Mouse (Mus musculus) right cerebral cortex, adult 18-20 months (tissue): ENCODE results near the gene Rpl13a.
"Not testable (repeated sequence)": the region's sequence is repeated elsewhere in the genome, so short reads cannot be mapped to it uniquely, and the experiment has no call there.

Experiments
- DNase-seq: peaks from one replicate; pipeline ENCODE4 v3.0.0; 2022; ENCODE audit warnings: mixed read lengths

Gene Rpl13a

DNA sequence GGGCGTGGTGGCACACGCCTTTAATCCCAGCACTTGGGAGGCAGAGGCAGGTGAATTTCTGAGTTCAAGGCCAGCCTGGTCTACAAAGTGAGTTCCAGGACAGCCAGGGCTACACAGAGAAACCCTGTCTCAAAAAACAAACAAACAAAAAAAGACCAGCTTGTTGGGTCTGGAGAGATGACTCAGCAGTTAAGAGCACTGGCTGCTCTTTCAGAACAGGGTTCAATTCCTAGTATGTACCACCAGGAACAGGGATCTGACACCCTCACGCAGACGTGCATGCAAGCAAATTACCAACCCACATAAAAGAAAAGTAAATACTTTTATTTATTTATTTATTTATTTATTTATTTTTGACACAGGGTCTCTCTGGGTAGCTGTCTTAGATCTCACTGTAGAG, 18.5 kb downstream of the Rpl13a start:
- not testable (repeated sequence) for DNase-seq

DNA sequence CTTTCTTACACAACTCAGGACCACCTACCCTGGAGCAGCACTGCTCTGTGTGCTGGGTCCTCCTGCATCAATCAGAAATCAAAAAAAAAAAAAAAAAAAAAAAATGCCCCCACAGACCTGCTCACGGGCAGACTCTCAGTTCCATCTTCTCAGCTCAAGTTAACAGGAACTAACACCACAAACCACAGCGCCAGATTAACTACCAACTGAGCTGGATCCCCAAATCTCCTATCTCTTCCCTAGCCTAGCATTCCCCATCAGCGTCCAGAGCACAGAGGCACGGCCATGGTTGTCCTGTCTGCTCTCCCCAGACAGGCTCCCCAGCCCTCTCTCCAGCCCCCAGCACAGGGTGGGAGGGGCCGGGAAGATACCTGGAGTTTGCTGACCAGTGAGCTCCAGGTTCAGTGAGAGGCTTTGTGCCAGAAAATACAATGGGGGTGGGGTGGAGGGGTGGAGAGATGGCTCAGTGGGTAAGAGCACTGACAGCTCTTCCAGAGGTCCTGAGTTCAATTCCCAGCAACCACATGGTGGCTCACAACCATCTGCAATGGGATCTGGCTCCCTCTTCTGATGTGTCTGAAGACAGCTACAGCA, 21.4 kb downstream of the Rpl13a start:
- DNase-seq = no peak

DNA sequence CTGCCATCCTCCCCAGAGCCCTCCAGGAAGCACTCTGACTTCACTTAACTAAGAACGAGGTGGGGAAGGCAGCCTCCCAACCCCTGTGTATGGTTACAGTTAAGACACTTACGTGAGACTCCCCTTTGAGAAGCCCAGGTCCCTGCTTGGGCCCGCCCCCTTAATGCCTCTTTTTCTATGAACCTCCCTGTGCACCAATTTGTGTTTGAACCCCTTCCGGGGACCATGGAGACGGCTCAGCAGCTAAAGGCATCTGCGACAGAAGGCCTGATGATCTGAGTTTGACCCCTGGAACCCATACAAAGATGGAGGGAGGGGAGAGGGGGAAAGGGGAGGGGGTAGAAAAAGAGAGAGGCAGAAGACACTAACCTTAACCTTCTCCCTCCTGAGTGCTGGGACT, 22.1 kb downstream of the Rpl13a start:
- DNase-seq = no peak

DNA sequence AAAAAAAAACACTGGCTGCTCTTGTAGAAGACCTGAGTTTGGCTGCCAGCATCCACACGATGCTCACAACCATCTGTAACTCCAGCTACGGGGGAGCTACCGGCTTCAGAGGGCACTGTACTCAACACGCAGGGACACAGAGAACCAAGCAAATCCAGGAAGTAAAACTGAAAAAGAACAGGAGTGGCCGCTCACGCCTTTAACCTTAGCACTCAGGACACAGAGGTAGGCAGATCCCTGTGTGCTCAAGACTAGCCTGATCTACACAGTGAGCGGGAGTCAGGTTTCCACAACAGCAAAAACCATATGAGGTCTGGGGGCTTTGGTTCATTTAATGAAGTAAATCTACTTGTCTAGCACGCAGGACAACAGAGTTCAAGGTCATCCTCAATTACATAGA, 23.1 kb downstream of the Rpl13a start:
- no peak for DNase-seq

DNA sequence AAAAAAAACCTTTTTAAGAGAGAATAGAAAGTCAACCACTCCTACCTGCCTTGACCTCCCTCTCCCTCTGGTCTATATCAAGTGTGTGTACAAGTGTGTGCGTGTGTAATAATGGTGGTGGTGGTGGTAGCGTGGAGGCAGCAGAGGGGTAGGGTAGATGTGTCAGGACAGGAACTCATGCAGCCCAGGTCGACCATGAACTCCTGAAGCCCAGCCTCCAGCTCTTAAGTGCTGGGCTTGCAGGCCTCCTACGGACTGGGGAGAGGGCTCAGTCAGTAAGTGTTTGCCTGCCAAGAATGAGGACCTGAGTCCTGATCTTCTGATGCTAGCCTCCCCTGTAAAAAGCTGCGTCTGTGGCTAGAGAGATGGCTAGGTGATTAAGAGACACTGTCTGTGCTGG, 23.6 kb downstream of the Rpl13a start:
- DNase-seq = no peak

DNA sequence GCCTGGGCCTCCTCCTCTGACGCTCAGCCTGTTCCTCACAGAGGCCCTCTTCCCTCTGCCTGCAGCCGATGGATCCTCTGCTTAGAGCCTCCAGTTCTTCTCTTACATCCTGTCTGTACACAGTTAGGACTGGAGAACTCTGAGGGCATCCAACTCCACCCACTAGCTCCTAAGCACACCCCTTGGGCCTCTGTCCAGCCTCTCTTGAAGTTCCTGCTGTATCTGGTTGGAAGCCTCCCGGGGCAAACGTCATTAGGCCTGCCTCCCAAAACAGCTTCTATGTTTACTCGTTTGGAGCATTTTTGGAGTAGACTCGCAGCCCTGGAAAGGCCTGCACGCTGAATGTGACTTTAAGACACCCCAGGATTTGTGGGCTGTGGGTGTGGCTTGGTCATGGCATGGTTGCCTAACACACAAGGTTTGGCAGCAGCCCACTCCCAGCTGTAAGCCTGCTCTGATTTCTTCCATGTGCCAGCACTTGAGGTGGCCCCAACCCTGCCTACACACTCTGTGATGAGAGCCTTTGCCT, 24.8 kb downstream of the Rpl13a start, which contains the start of gene Fcgrt:
TSS of gene Fcgrt (minus strand) at position 200 of the 529 bp plus-strand sequence.
- DNase-seq = peak; percentile 39

DNA sequence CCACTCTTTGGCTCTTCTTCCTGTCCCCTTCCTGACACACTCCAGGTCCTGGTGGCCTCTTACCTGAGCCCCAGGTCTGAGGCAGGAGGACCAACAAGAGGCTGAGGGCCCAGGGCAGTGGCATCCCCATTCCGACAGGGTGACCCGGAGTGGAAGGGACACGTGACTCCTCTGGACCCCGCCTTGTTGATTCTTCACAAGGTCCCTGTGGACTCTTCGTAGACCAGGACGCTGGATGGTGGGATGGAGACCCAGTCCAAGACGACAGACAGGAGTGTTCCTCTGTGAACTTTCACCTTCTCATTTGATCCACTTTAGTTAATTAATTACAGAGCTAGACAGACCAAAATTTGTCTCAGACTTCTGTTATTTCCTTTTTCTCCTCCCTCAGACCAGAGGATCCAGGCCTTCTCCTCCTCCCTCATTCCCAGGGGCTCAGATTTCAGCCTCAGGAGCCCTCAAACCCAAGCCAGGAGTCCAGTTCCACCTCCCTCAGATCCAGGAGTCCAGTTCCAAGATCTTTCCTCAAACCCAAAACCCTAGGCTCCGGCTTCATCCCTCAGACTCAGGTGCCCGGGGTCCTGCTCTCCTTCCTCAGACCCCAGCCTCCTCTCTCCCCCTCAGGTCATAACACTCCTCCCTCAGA, 25.5 kb downstream of the Rpl13a start:
- DNase-seq = no peak

DNA sequence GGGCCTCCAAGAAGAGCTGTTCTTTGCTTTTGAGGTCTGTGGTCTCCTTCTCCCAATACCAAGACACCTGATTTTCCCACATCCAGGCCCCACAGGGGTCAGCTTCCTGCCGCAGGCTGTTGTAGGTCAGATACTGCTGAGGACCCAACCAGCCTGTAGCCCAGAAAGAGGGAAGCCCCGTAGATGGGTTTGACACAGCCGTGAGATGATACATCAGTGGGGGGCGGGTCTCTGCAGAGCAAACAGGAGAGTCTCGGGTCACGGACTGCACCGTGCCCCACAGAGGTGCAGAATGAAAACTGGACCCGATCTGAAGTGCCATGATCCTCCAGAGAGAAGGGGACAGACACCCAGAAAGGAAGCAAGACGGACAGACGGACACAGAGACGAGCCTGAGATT, 26.1 kb downstream of the Rpl13a start:
- no peak for DNase-seq

DNA sequence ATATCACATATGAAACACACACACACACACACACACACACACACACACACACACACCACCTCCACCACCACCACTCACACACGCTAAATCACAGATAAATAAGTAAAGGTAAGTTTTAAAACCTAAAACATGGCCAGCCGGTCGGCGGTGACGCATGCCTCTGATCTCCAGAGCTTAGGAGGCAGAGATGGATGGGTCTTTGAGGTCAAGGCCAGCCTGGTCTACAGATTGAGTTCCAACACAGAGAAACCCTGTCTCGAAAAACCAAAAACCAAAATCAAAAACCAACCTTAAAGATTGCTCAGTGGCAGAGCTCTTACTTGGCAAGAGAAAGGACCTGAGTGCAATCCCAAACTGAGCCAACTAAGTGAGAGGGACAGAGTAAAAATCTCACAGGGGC, 28.5 kb downstream of the Rpl13a start:
- DNase-seq = no peak

DNA sequence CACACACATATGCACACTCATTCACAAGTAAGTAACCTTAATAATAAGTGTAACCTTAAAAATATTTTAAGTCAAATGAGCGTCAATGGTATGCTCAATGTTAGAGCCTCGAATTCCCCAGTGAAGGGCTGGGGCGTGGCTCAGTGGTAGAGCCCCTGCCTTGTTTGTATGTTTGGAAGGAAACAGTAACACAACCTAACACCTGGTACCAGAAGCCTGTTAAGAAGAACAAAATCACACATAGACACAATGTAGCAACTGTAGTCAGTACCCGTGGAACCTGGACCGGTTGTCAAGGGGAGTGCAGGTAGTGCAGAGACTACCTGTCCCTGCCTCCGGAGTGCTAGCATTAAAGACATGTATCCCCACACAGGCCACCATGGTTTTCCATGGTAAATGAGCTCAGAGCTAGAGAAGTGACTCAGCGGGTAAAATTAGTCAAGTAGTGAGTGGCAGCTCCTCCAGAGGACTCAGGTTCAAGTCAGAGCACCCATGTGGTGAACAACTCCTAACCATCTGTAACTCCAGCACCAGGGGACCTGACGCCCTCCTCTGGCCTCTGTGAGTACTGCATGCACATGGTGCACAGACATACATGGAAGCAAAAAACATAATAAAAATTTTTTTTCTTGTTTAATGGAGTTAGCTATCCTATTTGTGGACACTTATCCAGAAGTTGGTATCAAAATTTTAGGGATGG, 29.9 kb downstream of the Rpl13a start:
- no peak for DNase-seq

DNA sequence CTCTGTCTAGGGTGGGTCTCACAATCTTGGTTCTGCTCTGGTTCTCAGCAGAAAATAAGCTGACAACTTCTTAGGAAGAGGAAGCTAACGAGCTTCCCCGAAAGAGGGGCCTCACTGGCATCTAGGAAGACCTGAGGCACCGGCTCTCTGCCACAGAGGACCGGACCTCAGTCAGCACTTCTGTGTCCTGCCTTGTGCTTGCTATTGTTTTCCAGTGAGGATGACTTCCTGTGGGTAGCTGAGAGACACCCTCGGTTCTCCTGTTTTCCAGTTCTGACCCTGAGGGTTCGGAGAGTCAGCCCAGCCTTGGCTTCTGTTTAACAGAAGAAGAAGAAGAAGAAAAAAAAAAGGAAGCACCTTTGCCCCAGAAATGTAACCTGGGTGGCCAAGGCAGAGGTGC, 31.1 kb downstream of the Rpl13a start:
- DNase-seq = no peak

DNA sequence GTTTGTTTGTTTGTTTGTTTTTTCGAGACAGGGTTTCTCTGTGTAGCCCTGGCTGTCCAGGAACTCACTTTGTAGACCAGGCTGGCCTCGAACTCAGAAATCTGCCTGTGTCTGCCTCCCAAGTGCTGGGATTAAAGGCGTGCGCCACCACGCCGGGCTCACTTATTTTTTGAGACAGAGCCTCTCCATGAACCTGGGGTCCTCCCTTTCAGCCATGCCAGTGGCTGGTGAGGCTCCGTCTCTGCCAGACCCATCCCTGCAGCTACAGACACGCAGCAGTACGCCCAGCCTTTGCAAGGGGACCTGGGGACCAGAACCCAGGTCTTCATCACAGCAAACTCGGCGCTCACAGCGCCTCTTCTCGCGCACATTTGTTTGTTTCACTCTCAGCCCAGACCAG, 32.6 kb downstream of the Rpl13a start:
- DNase-seq = not testable (repeated sequence)

DNA sequence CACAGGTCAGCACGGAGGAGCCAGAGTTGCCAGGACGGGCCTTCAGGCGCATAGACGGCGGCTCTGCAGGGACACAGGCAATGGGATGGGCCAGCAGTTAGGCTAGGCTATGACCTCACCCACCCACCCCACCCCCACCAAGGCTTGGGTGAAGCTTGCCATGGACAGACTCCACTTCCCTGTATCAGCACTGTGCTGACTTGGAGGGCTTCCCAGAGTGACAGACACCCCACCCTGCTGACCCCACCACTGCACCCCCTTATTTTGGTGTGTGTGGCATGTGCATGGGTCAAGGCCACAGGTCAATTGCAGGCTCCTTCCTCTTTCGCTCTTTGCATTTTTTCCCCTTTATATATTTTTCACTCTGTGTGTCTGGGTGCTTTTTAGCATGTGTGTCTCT, 33.2 kb downstream of the Rpl13a start:
- no peak for DNase-seq

DNA sequence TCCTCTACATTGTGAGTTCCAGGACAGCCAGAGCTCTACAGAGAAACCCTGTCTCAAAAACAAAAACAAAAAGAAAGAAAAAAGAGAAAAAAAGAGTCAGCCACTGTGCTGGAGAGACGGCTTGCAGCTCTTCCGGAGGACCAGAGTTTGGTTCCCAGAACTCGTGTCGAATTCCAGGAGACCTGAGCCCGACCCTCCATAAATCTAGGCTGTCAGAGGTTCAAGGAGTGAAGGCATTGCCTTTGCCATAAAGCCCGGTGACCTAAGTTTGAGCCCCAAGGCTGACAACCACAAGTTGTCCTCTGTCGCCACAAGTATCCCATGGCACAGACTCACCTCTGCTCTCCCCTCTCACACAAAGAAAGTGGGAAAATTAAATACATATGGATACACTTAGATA, 34.4 kb downstream of the Rpl13a start:
- no peak for DNase-seq

DNA sequence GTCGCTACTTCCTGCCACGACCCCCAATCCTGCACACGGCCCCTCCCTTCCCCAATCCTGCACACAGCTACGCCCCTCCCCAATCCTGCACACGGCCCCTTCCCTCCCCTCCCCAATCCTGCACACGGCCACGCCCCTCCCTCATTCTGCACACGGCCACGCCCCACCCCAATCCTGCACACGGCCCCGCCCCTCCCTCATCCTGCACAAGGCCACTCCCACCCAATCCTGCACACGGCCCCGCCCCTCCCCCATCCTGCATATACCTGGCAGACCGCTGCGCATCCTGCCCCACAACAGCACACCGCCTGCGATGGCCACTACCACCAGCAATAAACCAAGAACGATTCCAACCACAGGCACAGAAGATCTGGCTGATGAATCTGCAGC, 35.0 kb downstream of the Rpl13a start:
- DNase-seq = no peak

DNA sequence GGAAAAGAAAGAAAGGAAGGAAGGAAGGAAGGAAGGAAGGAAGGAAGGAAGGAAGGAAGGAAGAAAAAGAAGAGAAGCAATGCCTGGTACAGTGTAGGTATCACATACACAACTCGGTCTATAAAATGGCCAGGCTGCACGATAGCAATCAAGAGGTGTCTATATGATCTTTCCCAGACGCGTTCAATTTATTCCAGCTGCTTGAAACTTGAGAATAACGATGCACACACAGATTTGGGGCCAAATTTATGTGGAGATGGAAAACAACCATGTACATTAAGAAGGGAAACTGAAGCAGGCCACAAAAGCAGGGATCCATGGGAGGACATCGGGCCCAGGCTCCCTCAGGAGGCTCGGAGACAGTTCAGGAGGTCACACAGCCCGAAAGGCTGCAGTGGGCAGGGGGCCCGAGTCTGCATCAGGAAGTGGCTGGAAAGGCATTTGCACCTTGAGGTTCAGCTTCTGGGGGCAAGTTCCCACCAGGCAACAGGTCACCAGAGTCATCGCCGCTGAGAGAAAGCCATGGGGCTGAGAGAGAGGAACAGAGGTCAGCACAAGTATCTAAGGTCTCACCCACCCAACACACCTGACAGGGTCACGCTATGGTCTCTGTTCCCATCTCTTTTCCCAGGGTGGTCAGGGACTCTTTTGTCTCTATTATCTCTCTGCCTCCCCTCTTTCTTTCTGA, 35.6 kb downstream of the Rpl13a start:
- no peak for DNase-seq

DNA sequence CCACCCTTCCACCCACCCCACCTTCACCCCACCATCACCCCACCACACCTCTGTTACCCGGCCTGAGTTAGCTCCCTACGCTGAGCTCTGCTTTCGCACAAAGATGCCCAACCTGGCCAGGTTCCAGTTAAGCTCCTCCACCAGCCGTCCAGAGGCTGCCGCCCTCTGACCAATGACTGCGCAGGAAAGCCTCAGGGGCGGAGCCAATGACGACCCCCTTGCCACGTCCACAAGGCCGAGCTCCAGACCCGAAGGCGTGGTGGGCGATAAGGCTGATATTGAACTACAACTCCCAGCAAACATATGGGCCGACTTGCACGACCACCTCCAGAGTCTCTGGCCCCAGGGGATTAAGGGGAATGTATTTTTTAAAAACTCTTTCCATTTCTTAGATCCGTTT, 36.5 kb downstream of the Rpl13a start, which contains the start of gene Rcn3:
TSS of gene Rcn3 (minus strand) at position 174 of the 400 bp plus-strand sequence.
- no peak for DNase-seq

DNA sequence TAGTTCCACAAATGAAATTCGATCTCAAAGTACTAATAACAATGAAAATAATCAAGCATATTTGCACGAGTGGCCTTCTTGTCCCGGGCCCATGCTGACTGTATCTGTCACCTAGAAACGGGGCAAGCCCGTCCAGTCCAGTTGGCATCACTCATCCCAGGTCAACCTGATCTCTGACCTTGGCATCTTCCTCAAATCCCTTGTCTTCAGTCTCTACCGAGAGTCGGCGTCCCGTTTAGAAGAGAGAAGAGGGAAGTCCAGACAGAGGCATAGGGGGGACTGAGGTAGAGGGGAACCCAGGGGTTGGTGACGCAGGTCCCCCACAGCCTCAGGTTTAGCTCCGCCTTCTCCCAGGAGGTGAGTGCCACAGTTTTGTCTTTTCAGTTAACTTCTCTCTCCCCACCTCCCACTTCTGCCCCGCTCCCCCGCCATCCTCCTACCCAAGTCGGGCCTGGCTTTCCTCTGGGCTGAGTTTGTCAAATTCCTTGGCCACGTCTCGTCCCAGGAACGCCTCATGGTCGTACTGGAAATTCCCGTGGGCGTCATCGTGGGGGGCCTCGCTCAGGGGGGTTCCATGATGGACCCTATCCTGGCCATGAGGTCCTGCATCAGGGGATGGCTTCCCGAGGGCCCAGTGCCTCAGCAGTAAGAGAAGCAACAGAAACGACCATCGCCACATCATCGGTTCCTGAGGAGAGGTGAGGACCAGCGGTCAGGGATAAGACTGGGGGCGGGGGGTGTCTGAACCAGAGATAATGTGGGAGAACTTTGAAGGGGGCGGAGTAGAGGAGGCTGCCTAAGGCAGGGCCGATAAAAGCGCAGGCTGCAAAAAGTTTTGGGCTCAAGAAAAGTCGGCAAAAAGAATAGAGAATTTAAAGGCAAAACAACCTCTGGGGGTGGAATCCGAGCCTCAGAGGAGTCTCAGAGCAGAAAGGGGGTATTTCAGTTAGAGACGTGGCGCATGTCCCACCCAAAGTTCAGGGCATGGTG, 37.3 kb downstream of the Rpl13a start:
- no peak for DNase-seq

DNA sequence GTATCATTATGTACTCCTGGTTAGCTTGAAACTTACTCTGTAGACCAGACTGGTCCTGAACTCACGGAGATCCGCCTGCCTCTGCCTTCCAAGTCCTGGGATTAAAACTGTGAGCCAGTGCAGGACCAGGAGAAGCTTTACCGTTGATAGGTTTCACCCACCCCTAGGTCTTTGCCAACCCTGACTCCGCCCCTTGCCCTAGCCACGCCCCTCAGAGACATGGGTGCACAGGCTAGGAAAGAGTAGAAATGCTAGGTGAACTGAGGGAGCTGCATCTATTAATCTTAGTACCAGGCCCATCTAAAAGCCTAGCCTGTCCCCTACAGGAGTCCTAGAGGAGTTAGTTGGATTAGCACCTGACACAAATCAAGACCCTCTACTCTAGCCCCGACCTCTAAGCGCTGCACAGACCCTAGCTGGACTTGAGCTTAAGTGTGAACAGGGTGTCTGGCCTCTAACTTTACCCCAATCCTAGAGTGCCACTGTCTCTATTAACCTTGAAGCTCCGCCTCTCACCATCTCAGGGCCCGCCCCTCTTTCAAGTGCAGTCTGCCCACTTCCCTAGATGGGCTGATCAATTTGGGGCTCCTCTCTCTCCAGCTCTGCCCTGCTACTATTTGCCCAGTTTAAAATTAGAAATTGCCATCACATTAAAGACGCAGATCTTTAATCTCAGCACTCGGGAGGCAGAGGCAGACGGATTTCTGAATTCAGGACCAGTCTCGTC, 38.1 kb downstream of the Rpl13a start:
- no peak for DNase-seq

DNA sequence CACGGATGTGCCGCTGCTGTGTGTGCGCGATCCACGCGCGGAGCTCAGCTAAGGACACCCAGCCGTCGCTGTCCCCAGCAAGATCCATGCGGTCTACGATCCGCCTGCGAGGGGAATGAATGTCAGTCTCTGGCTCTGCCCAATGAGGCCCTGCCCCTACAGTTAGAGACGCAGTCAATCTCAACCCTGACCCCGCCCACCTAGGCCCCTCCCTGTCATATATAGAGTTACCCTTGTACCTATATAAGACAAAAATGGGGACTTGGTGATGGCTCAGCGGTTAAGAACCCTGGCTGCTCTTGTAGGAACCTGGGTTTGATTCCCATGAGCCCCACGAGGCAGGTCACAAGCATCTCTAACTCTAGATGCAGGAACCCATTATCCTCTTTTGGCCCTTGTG, 40.0 kb downstream of the Rpl13a start:
- DNase-seq = no peak

DNA sequence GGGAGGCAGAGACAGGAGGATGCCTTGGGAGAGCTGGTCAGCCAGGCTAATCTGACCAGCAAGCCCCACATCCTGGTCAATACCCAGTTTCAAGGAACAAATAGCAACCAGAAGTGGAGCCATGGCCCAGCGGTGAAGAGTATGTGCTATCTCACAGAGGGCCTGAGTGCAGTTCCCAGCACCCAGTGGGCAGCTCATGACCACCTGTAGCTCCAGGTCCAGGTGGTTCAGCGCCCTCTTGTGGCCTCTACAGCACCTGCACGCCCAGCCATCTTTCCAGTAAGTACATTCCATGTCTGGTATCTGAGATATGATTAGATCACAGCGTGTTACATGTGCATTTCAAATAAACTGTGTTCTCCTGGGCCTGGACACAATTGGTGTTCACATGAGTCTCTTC, 42.5 kb downstream of the Rpl13a start:
- DNase-seq = no peak
